Comparison of ENCODE assay signal across 8 mouse cellular contexts in the genomic region with DNA sequence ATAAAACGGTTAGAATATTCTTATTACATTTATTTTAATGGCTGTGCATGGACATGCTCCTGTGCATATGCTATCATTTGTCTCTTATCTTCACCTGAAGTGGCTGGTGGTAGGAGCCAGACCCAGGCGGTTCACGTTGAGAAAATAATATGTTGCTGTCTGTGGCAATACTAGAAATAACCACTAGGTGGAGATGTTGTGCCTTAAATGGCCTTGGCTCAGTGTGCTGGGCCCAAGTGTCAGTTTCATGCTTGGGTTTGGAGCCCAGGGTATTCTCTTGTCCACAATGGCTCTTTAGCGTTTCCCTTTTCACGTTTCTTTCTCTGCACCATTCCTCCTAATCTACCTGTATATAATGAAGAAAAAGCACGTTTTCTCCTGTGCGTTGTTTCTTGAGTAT.
DNase-seq lines count a peak whose midpoint lies in the region; ATAC-seq and TF ChIP-seq lines count a peak whose summit lies in the region.

No protein-coding gene starts in this region.

- peak; percentile 51; the same call in 1 of the 2 replicates for TF ChIP-seq CTCF in bone marrow macrophage, adult 2 months (IDR thresholded peaks at IDR 0.05; ENCODE audit: low read depth, low read length)
- TF ChIP-seq CTCF in left cerebral cortex, adult 2 months (IDR thresholded peaks at IDR 0.05) = peak; percentile 88

- ATAC-seq in embryonic facial prominence, embryonic 14.5 days (ENCODE audit: low read depth) = peak; percentile 54; the same call in 1 of the 2 replicates
- ATAC-seq in hindbrain, embryonic 12.5 days (ENCODE audit: low FRiP score) = peak; percentile 63

- H3K36me3 ChIP-seq in embryonic facial prominence, embryonic 14.5 days (ENCODE audit: control insufficient read depth, insufficient read depth, low read length) = no peaks in the 10 kb centered on the region
- H3K36me3 ChIP-seq in hindbrain, embryonic 12.5 days = no peaks in the 10 kb centered on the region
- no peaks in the 10 kb centered on the region for H3K36me3 ChIP-seq in midbrain, embryonic 10.5 days

- H3K4me2 ChIP-seq in embryonic facial prominence, embryonic 14.5 days (ENCODE audit: low read depth, low read length) = no peak overlapping the region
- H3K4me2 ChIP-seq in hindbrain, embryonic 12.5 days (replicated peaks) = no peak overlapping the region

- WGBS in embryonic facial prominence, embryonic 14.5 days = 11% methylated on average over 7 of the region's 7 CpGs
- WGBS in hindbrain, embryonic 12.5 days = 17% methylated on average over 7 of the region's 7 CpGs
- 12% methylated on average over 7 of the region's 7 CpGs for WGBS in midbrain, embryonic 10.5 days

- H3K27ac ChIP-seq in bone marrow macrophage, adult 2 months (ENCODE audit: insufficient read depth, low read depth, low read length) = no peak overlapping the region
- H3K27ac ChIP-seq in embryonic facial prominence, embryonic 14.5 days (replicated peaks; ENCODE audit: low read depth, low read length) = no peak overlapping the region
- H3K27ac ChIP-seq in hindbrain, embryonic 12.5 days = no peak overlapping the region
- no peak overlapping the region for H3K27ac ChIP-seq in left cerebral cortex, adult 2 months
- peak overlapping the region; percentile 33; the same call in 1 of the 2 replicates for H3K27ac ChIP-seq in midbrain, embryonic 10.5 days (replicated peaks)

- H3K27me3 ChIP-seq in embryonic facial prominence, embryonic 14.5 days (replicated peaks; ENCODE audit: control insufficient read depth, insufficient read depth, low read length) = no peaks in the 10 kb centered on the region
- H3K27me3 ChIP-seq in hindbrain, embryonic 12.5 days = peaks cover under 1% of the 10 kb centered on the region; the same call in 1 of the 2 replicates
- peaks cover 6% of the 10 kb centered on the region; the same call in 1 of the 2 replicates for H3K27me3 ChIP-seq in midbrain, embryonic 10.5 days (ENCODE audit: low read depth, poor library complexity, severe bottlenecking)

- no peaks in the 10 kb centered on the region for H3K4me1 ChIP-seq in bone marrow macrophage, adult 2 months (ENCODE audit: control insufficient read depth, insufficient read depth, low read length)
- no peaks in the 10 kb centered on the region for H3K4me1 ChIP-seq in embryonic facial prominence, embryonic 14.5 days (ENCODE audit: control insufficient read depth, insufficient read depth, low read length)
- H3K4me1 ChIP-seq in hindbrain, embryonic 12.5 days = peaks cover 5% of the 10 kb centered on the region
- peaks cover 4% of the 10 kb centered on the region for H3K4me1 ChIP-seq in midbrain, embryonic 10.5 days

- peak; percentile 52 to 62 for DNase-seq in left cerebral cortex, adult 18-20 months (ENCODE audit: low spot score in 2 of 2)
- no peak for DNase-seq in left cerebral cortex, adult 8-10 months (ENCODE audit: low spot score in 2 of 2)
- peak; percentile 90 for DNase-seq in embryonic facial prominence, embryonic 14.5 days (ENCODE audit: low spot score)
- DNase-seq in left cerebral cortex, adult 2 months (ENCODE audit: extremely low spot score in 1 of 2, low spot score in 2 of 2) = peak; percentile 41 to 57
- peak; percentile 52 for DNase-seq in midbrain, embryonic 10.5 days (ENCODE audit: low spot score)
- peak; percentile 53 for DNase-seq in testis, postnatal 14 days (ENCODE audit: low spot score)

- H3K9me3 ChIP-seq in embryonic facial prominence, embryonic 14.5 days (ENCODE audit: control insufficient read depth, low read length) = no peaks in the 10 kb centered on the region
- no peaks in the 10 kb centered on the region for H3K9me3 ChIP-seq in hindbrain, embryonic 12.5 days (replicated peaks)
- no peaks in the 10 kb centered on the region for H3K9me3 ChIP-seq in midbrain, embryonic 10.5 days (replicated peaks)

- H3K9ac ChIP-seq in embryonic facial prominence, embryonic 14.5 days (ENCODE audit: low read depth, low read length) = no peak overlapping the region
- H3K9ac ChIP-seq in hindbrain, embryonic 12.5 days = no peak overlapping the region

- intact Hi-C loops in left cerebral cortex, adult 2 months (cut with DNase I) = loop anchor here (1.0 to 5.0 kb wide), 5 partner anchors 106 to 826 kb away; no protein-coding TSS in a partner anchor

- no peak for TF ChIP-seq POLR2A in bone marrow macrophage, adult 2 months (IDR thresholded peaks at IDR 0.05; ENCODE audit: borderline replicate concordance, low read depth, low read length)

- H3K4me3 ChIP-seq in bone marrow macrophage, adult 2 months (ENCODE audit: insufficient read depth, low read length) = no peak overlapping the region
- no peak overlapping the region for H3K4me3 ChIP-seq in embryonic facial prominence, embryonic 14.5 days (ENCODE audit: low read depth, low read length)
- H3K4me3 ChIP-seq in hindbrain, embryonic 12.5 days = no peak overlapping the region
- H3K4me3 ChIP-seq in left cerebral cortex, adult 2 months = no peak overlapping the region
- H3K4me3 ChIP-seq in midbrain, embryonic 10.5 days = no peak overlapping the region

Comparison
In these comparisons a context has a peak if more than half of its experiments do, and no peak if none do; other contexts are left out.
1. DNase-seq: peak in left cerebral cortex, adult 18-20 months (2 of 2), embryonic facial prominence, embryonic 14.5 days (single experiment), left cerebral cortex, adult 2 months (2 of 2), midbrain, embryonic 10.5 days (single experiment) and testis, postnatal 14 days (single experiment); none in left cerebral cortex, adult 8-10 months (0 of 2).